Comparison of ENCODE assay signal across 25 mouse cellular contexts in genomic region chr3:153790455-153790856, GRCm38 (mm10). TPM values are rescaled to one million over a fixed set of nuclear protein-coding genes. Genes with fewer than 3 reads are reported as not detected.
DNase-seq lines count a peak whose midpoint lies in the region; ATAC-seq and TF ChIP-seq lines count a peak whose summit lies in the region.
"Had no signal": no experiment of that assay in that cellular context is flagged by ENCODE, and none has a peak within 500 bp of the region (broad histone marks: within the 10 kb centered on the region; RNA-seq: fewer than 3 reads in every experiment).

No protein-coding gene starts in this region.

- 65% methylated on average over 7 of the region's 7 CpGs for WGBS in heart, embryonic 12.5 days
- 50% methylated on average over 7 of the region's 7 CpGs for WGBS in liver, embryonic 11.5 days
- 30% methylated on average over 7 of the region's 7 CpGs for WGBS in liver, postnatal 0 days (ENCODE audit: insufficient replicate concordance)

- peaks cover 3% of the 10 kb centered on the region; the same call in 1 of the 2 replicates for H3K27me3 ChIP-seq in heart, embryonic 12.5 days (replicated peaks)
- no peaks in the 10 kb centered on the region for H3K27me3 ChIP-seq in liver, embryonic 11.5 days (replicated peaks; ENCODE audit: control insufficient read depth, insufficient read depth, low read length)
- H3K27me3 ChIP-seq in liver, postnatal 0 days (ENCODE audit: insufficient read depth, low read length), result no peaks in the 10 kb centered on the region
- H3K27me3 ChIP-seq: neural tube, embryonic 13.5 days had no signal

- H3K4me1 ChIP-seq in heart, embryonic 12.5 days (replicated peaks), result peaks cover 17% of the 10 kb centered on the region
- H3K4me1 ChIP-seq in liver, embryonic 11.5 days (replicated peaks; ENCODE audit: control insufficient read depth, insufficient read depth, low read length), result peaks cover 33% of the 10 kb centered on the region
- H3K4me1 ChIP-seq in liver, postnatal 0 days (ENCODE audit: insufficient read depth), result peaks cover 23% of the 10 kb centered on the region
- H3K4me1 ChIP-seq: neural tube, embryonic 13.5 days had no signal

- H3K4me2 ChIP-seq in heart, embryonic 12.5 days, result peak overlapping the region; percentile 12; the same call in 1 of the 2 replicates
- H3K4me2 ChIP-seq in liver, embryonic 11.5 days, result peak overlapping the region; percentile 49
- H3K4me2 ChIP-seq in liver, postnatal 0 days (ENCODE audit: low read depth, low read length), result 0 out of 2 replicates have a peak overlapping the region, but pooled peaks have one; percentile 51
- H3K4me2 ChIP-seq: neural tube, embryonic 13.5 days had no signal

- no peak for TF ChIP-seq CTCF in liver, postnatal 0 days (IDR thresholded peaks at IDR 0.05; ENCODE audit: low read depth)

- no peaks in the 10 kb centered on the region for H3K9me3 ChIP-seq in heart, embryonic 12.5 days (replicated peaks)
- no peaks in the 10 kb centered on the region for H3K9me3 ChIP-seq in liver, embryonic 11.5 days (ENCODE audit: control insufficient read depth, low read length)
- H3K9me3 ChIP-seq in liver, postnatal 0 days (ENCODE audit: low read length), result no peaks in the 10 kb centered on the region
- H3K9me3 ChIP-seq: neural tube, embryonic 13.5 days had no signal

- no peak for ATAC-seq in heart, embryonic 12.5 days (ENCODE audit: insufficient number of reproducible peaks, low FRiP score)
- ATAC-seq in common myeloid progenitor, adult 5-6 weeks (replicated peaks; ENCODE audit: low read depth, poor library complexity, severe bottlenecking), result peak; percentile 22
- ATAC-seq in liver, embryonic 11.5 days (replicated peaks; ENCODE audit: low FRiP score), result no peak
- no peak for ATAC-seq in liver, postnatal 0 days

- no peak for TF ChIP-seq EP300 in liver, postnatal 0 days (IDR thresholded peaks at IDR 0.05; ENCODE audit: low read depth)

- no peak overlapping the region for H3K9ac ChIP-seq in heart, embryonic 12.5 days
- peak overlapping the region; percentile 51 for H3K9ac ChIP-seq in liver, embryonic 11.5 days (ENCODE audit: low read depth, low read length)
- no peak overlapping the region for H3K9ac ChIP-seq in liver, postnatal 0 days (replicated peaks)
- H3K9ac ChIP-seq: neural tube, embryonic 13.5 days had no signal

- no peak overlapping the region for H3K4me3 ChIP-seq in heart, embryonic 12.5 days
- peak overlapping the region; percentile 26; the same call in 1 of the 2 replicates for H3K4me3 ChIP-seq in liver, embryonic 11.5 days (ENCODE audit: low read depth, low read length)
- no peak overlapping the region for H3K4me3 ChIP-seq in liver, postnatal 0 days (ENCODE audit: low read depth, low read length)
- H3K4me3 ChIP-seq: neural tube, embryonic 13.5 days had no signal

- no peak for DNase-seq in heart, postnatal 4 days
- no peak for DNase-seq in liver, embryonic 11.5 days (ENCODE audit: low spot score)
- DNase-seq in liver, postnatal 0 days, result no peak
- DNase-seq in gastrocnemius, postnatal 36 days, result no peak
- no peak for DNase-seq in layer of hippocampus, postnatal 10 days (ENCODE audit: low spot score in 2 of 2)
- DNase-seq in layer of hippocampus, adult 8-10 months (ENCODE audit: low spot score in 2 of 2), result no peak
- DNase-seq: adrenal gland, postnatal 10 days; B cell, adult 2 months; cerebellum, adult 2 months; cerebellum, postnatal 25 days; kidney, adult 11 months; lung, adult 18-20 months; lung, postnatal 10 days; midbrain, embryonic 14.5 days; retina, postnatal 1 day; right cerebral cortex, postnatal 25 days; spleen, adult 18-20 months had no signal

- H3K27ac ChIP-seq in heart, embryonic 12.5 days (ENCODE audit: poor library complexity, severe bottlenecking), result peak overlapping the region; percentile 48
- H3K27ac ChIP-seq in liver, embryonic 11.5 days (ENCODE audit: low read depth, low read length), result peak overlapping the region; percentile 95
- H3K27ac ChIP-seq in liver, postnatal 0 days (ENCODE audit: low read depth), result peak overlapping the region; percentile 40; the same call in 1 of the 2 replicates
- H3K27ac ChIP-seq: neural tube, embryonic 13.5 days had no signal

- no peaks in the 10 kb centered on the region for H3K36me3 ChIP-seq in heart, embryonic 12.5 days
- H3K36me3 ChIP-seq in liver, embryonic 11.5 days (ENCODE audit: control insufficient read depth, insufficient read depth, low read length), result no peaks in the 10 kb centered on the region
- H3K36me3 ChIP-seq in liver, postnatal 0 days (replicated peaks; ENCODE audit: insufficient read depth, low read length), result no peaks in the 10 kb centered on the region
- H3K36me3 ChIP-seq: neural tube, embryonic 13.5 days had no signal

- intact Hi-C loops in gastrocnemius, postnatal 36 days (cut with DNase I), result no loop called here

RNA-seq across cellular contexts. Expression of gene Asb17, which starts 53.6 kb away (rescaled TPM):
- 0.32 and 0.70 TPM in 2 replicates for polyA plus RNA-seq in heart, embryonic 12.5 days (2016; fragmentation: Nextera tagmentation; extraction: Ambion mirVana)
- total RNA-seq in heart, postnatal 4 days (2021), result not detected
- 0.58 and 1.3 TPM in 2 replicates for total RNA-seq in common myeloid progenitor, adult 5-6 weeks (2017)
- 8.3 and 9.6 TPM in 2 replicates for polyA plus RNA-seq in liver, embryonic 11.5 days (2014; fragmentation: Nextera tagmentation; extraction: Ambion mirVana)
- polyA plus RNA-seq in liver, postnatal 0 days (2015; fragmentation: Nextera tagmentation; extraction: Ambion mirVana), result 0.40 and 0.66 TPM in 2 replicates
- total RNA-seq in gastrocnemius, postnatal 36 days (2021), result not detected
- total RNA-seq in layer of hippocampus, postnatal 10 days (2021), result not detected
- total RNA-seq in layer of hippocampus, adult 8-10 months (2022), result not detected
- total RNA-seq: adrenal gland, postnatal 10 days; gastrocnemius, adult 18-20 months; gastrocnemius, postnatal 4 days; layer of hippocampus, postnatal 14 days had no signal
- polyA plus RNA-seq: cerebellum, adult 2 months; large intestine, adult 2 months; midbrain, embryonic 14.5 days; thymus, postnatal 0 days had no signal

Comparison
In these comparisons a context has a peak if more than half of its experiments do, and no peak if none do; other contexts are left out.
1. H3K27ac ChIP-seq: peak in every context shown above with its lines; median percentile 95 in liver, embryonic 11.5 days; 48 in heart, embryonic 12.5 days; 40 in liver, postnatal 0 days.